Mouse (Mus musculus) left cerebral cortex, adult 11 months (tissue): ENCODE measurements around the gene Zdhhc14.

Source experiments
- DNase-seq: peaks from one replicate; pipeline ENCODE4 v3.0.0; 2022; ENCODE audit warnings: low spot score

Gene Zdhhc14

DNA sequence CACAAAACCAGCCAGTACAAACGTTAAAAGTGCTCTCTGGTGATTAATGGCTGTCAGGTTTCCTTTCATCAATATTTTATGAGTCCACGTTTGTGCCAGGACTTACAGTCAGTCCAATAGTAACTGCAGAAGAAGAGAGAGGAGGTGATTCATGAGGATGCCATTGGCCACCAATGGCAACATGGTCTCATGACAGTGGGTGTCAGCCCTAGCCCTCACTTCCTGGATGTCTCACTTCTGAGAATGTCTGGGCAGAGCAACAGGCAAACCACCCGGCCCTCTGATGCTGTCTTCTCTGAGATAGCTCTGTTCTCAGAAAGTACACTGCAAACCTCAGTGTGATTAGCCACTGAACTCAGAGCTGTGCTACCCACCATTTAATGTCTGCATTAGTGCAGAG lies 176.1 kb downstream of the Zdhhc14 start:
- DNase-seq = no peak

GRCm38 (mm10) chr17:5668981-5669380 lies 176.6 kb downstream of the Zdhhc14 start:
- no peak for DNase-seq

DNA sequence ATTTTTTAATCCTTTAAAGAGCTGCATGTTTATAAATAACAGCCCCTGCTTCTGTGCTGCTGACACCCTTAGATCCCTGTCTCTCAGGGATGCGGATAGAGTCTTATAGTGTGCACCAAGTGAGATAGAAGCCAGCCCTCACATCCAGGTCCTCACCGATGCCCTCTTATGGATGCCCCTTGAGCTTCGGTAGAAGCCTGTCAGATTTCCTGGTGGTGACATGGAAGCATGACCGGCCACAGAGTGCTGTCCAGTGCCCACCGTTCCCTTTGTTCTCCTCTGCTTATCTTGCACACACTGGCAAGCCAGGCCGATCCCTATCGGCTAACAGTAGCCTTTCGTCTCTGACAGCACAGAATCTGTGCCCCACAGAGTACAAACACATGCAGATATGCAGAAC lies 183.6 kb downstream of the Zdhhc14 start:
- DNase-seq = no peak

- DNase-seq = no peak
These were observed 187.0 kb downstream of the Zdhhc14 start for GRCm38 (mm10) chr17:5679315-5679714.

DNA sequence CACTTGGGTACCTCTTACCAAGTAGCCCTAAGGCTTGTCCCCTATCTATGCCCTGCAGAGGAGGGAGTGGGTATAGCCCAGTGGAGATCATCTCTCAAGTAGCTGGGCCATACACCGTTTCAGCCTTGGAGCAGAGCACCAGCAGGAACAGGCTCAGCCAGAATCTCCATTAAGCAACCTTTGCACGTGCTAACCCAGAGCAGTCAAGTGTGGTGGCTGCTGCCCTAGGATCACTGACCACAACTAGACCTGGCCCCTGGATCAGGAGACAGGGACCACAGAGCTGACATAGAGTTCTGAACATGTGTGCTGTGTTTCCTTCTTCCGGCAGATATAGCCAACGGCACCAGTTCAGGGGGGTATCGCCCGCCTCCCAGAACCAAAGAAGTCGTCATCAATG lies 193.0 kb downstream of the Zdhhc14 start:
- no peak for DNase-seq

GRCm38 (mm10) chr17:5687810-5688209 lies 195.5 kb downstream of the Zdhhc14 start:
- no peak for DNase-seq

DNA sequence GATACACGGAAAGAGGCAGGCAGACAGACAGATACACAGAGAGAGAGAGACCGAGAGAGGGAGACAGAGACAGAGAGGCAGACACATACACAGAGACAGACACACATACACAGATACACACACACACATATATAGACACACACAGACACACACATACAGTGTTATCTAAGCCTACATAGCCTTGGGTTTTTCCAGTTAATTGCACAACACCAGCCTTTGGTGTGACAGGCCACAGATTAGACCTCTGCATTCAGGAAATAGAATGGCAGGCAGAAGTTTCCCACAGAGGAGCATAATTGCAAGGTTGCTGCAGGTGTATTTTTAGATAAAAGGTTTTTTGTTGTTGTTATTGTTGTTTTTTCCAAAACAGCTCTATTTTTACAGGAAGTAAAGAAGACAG lies 195.9 kb downstream of the Zdhhc14 start:
- no peak for DNase-seq

DNA sequence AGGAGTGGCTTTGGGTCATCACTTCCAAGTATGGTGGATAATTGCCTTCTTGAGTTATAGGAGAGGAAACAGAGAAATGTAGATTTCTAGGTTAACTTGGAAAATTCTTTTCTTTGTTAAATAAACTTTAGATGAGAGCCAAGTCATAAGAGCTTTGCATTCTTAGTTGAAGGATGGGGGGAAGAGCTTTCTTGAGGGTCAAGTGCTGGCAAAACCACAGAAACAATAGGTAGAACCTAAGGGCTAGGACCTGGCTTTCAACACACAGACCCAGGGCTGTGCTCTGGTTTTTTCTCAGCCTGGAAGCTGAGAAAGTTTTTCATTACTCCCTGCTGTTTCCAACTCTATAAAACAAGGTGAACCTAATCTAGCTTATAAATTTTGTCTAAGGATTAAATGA lies 196.3 kb downstream of the Zdhhc14 start:
- no peak for DNase-seq

DNA sequence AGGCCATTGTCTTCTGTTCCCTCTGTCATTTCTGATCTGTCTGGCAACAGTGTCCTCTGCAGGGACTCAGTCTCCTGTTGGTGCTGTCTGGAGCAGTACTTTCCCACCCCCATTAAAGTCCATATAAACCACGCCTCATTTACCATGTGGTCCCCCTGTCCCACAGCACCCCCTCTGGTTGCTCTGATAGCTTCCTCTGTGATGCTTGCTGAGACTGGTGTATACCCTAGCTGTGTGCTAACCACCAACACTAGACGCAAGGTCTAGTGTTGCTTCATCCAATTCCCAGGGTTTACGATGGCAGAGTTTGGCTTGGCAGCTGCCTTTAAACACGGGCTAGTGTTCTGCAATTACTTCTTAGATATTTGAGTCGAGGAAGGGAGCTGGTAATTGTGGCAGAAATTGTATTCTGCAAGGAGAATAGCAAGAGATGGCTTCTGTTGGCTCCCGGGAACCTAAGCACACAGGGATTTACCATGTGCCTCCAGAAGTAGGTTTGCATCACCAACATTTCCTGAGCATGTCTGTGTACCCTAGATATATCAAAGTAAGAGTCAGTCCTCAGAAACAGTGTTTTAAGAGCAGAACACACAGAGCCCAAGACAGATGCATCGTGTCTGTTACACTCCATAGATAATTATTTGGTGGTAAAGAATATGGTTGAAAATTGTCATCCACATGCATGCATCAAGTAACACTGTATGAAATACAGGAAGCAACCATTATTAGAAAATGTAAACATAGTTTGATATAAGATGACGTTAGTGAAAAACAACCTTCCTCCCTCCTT lies 198.6 kb downstream of the Zdhhc14 start:
- DNase-seq = no peak

GRCm38 (mm10) chr17:5692661-5693060 lies 200.3 kb downstream of the Zdhhc14 start:
- no peak for DNase-seq

DNA sequence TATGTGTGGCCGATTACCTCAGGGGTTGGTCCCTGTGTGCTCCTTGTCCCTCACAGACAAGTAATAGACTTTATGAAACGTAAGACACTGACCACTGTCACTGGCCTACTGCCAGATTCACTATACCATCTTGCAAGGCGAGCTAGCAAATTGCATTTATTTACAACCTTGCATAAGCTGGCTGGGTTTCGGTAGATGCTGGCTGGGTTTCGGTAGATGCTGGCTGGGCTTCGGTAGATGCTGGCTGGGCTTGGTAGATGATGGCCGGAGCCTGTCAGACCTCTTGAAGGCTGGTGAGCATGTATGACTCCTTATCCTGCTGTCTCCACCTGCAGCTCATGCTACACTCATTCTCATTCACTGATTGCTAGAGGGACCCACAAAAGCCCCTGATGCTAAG lies 200.9 kb downstream of the Zdhhc14 start:
- DNase-seq = no peak

- no peak for DNase-seq
These were observed 206.2 kb downstream of the Zdhhc14 start for GRCm38 (mm10) chr17:5698447-5699096.

DNA sequence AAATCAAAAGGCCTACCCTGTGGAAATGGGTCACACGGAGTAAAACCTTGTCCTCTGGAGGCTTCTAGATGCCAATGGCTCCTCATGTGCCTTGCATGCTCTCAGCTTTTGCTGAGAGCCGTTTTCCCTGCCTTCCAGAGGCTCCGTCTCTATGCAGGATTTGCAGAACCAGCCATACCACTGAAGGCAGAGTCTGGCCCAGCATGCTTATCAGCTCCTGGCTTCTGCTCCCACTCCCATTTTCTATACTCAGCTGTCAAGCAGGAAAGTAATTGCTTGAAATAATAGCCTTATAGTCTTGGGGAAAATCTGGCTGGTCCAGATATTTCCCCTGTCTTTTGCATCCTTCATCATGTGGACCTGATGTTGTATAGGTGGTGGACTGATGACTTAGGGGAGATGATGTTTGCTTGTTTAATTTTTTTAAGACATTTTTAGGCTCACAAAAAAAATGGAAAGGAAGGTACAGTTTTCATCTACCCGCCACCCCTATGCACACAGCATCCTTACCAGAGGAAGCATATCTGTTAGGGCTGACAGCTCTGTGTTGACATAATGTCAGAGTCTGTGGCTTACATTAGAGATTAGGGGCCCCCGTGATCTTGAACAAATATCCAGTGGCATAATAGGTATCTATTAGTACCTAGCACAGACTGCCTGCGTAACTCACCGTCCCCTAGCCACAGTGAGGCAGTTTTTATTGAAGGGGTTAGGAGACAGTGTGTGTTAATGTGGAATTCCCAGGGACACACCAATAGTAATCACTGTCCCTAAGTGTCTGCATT lies 218.2 kb downstream of the Zdhhc14 start:
- DNase-seq = no peak

DNA sequence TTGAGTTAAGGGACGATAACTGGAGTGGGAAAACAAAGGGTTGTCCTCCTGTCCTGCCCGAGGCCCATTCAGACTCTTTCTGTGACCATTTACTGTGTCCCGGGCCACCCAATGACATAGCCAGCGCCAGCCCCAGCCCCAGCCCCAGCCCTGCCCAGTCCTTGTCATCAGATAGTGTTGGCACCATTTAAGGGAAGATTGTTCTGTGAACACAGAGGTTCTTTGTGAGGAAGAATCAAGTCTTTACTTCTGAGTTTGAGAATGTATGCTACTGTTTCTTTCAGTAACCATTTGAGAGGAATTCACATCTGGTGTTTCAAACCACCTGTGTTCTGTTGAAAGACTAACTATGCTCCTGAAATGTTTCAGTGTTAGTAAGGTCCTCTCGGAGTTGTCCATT lies 219.5 kb downstream of the Zdhhc14 start:
- no peak for DNase-seq

DNA sequence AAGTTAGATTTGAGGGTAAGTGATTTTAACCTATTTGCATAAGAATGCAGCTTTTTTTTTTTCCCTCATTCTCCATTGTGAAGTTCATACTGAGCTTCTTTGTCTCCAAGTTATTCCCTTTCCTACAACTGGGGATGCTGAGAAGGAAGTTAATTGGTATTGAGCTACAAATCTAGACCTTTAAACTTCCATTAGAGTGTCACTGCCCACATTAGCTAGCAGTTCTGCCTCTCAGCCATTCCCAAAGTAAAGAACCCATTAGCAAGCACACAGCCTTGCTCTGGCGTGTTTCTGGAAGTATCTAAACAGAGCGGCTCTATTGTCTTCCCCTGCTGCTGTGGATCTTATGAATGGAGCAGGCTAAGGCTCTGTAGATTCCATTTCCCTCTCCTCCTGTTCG lies 220.8 kb downstream of the Zdhhc14 start:
- no peak for DNase-seq

- no peak for DNase-seq
These were observed 224.6 kb downstream of the Zdhhc14 start for GRCm38 (mm10) chr17:5716912-5717311.

GRCm38 (mm10) chr17:5718768-5719387 lies 226.5 kb downstream of the Zdhhc14 start:
- no peak for DNase-seq

- no peak for DNase-seq
These were observed 230.4 kb downstream of the Zdhhc14 start for GRCm38 (mm10) chr17:5722802-5723201.

DNA sequence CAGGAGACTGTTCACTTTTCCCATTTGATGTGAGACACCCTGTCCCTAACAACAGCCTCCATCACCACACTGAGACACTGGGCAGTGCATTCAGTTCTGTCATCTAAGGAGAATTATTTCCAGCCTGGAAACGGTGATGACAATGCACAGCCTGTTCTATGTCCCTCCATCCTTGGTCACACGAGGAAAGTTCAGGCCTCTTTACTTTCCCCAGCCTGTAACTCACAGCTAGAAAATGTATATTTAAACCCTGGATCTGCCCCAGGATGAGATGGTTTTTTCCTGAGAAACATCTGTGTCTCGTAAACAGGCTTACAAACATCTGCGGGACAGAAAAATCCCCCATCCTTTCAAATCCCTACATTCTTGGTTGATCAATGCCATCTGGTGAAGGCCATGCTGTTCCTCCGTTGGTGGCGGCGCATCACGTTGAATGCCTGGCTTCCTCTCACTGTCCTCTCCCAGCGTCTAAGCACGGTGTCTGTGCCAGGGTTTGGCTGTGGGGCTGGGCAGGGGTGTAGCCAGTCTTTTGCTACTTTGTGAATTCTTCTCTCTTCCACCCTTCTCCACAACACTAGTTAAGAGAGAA lies 231.3 kb downstream of the Zdhhc14 start:
- DNase-seq = no peak

- DNase-seq = no peak
These were observed 237.3 kb downstream of the Zdhhc14 start for GRCm38 (mm10) chr17:5729587-5730125.

- no peak for DNase-seq
These were observed 238.2 kb downstream of the Zdhhc14 start for GRCm38 (mm10) chr17:5730538-5730937.

DNA sequence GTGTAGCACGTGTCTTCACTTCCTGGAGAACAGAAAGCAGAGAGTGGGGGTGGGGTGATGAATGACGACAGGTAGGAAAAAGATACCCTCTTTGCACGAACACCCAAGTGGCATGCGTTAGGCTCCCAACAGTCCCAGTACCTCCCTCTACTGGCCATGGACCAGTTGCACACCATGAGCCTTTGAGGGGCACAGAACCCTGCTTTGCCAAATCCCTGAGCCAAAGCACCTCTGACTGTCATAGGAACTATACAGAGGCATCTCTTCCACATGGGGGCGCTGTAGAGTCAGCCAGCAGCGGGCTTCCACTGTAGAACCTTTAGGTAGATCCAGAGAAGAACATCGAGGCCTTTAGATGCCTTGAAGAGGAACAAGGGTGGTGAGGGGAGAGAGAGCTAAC lies 241.0 kb downstream of the Zdhhc14 start:
- no peak for DNase-seq
